Mouse (Mus musculus): ENCODE data around the gene Tmem88b. TPM values are rescaled to one million over a fixed set of nuclear protein-coding genes. Genes with fewer than 3 reads are reported as not detected.

Gene Tmem88b
- total RNA-seq, 2 experiments from 2014 or later, result 0.79 to 0.84 TPM

Small RNA genes lying within 50 kb of the gene (microRNA-seq; reads per million reads assigned to microRNA genes)
- not detected for gene Gm27743

Other genes with a start within 250 kb of the Tmem88b start
- gene Nadk, start 223.5 kb downstream of the Tmem88b start, total RNA-seq (2021), result 100 to 1,000 TPM; 147 to 160 TPM
- gene Slc35e2, start 184.5 kb downstream of the Tmem88b start, total RNA-seq (2021), result 10 to 100 TPM; 30.5 to 32.9 TPM
- 10 to 100 TPM; 53.8 to 55.0 TPM for gene Cdk11b, start 161.0 kb downstream of the Tmem88b start, total RNA-seq (2021)
- not detected for gene Gm10563, start 140.5 kb downstream of the Tmem88b start, total RNA-seq (2021)
- 10 to 100 TPM; 18.8 to 25.4 TPM for gene Mmp23, start 132.5 kb downstream of the Tmem88b start, total RNA-seq (2021)
- 10 to 100 TPM; 41.5 to 44.2 TPM for gene Mib2, start 116.7 kb downstream of the Tmem88b start, total RNA-seq (2021)
- gene Fndc10, start 91.5 kb downstream of the Tmem88b start, total RNA-seq (2021), result 10 to 100 TPM; 54.6 to 60.4 TPM
- 10 to 100 TPM; 88.9 to 96.2 TPM for gene Ssu72, start 81.1 kb downstream of the Tmem88b start, total RNA-seq (2021)
- 1 to 10 TPM; 1.5 to 2.2 TPM for gene Tmem240, start 51.1 kb downstream of the Tmem88b start, total RNA-seq (2021)
- gene Atad3a, start 24.8 kb downstream of the Tmem88b start, total RNA-seq (2021), result 100 to 1,000 TPM in 1 of 2 experiments, 10 to 100 TPM in 1; 99.1 to 102 TPM
- 1 to 10 TPM; 5.7 to 7.4 TPM for gene Vwa1, start 11.2 kb downstream of the Tmem88b start, total RNA-seq (2021)
- not detected for gene Ankrd65, start 4.6 kb upstream of the Tmem88b start, total RNA-seq (2021)
- 100 to 1,000 TPM; 110 to 122 TPM for gene Mrpl20, start 17.0 kb upstream of the Tmem88b start, total RNA-seq (2021)
- 100 to 1,000 TPM; 153 to 155 TPM for gene Ccnl2, start 26.6 kb upstream of the Tmem88b start, total RNA-seq (2021)
- 100 to 1,000 TPM; 123 to 129 TPM for gene Aurkaip1, start 45.4 kb upstream of the Tmem88b start, total RNA-seq (2021)
- 10 to 100 TPM; 86.3 to 93.5 TPM for gene Mxra8, start 53.8 kb upstream of the Tmem88b start, total RNA-seq (2021)
- gene Dvl1, start 61.5 kb upstream of the Tmem88b start, total RNA-seq (2021), result 10 to 100 TPM; 53.5 to 53.8 TPM
- under 1 TPM; 0.85 to 0.92 TPM for gene Tas1r3, start 77.5 kb upstream of the Tmem88b start, total RNA-seq (2021)
- gene Cptp, start 83.6 kb upstream of the Tmem88b start, total RNA-seq (2021), result 10 to 100 TPM; 20.2 to 21.0 TPM
- gene Ints11, start 83.7 kb upstream of the Tmem88b start, total RNA-seq (2021), result 10 to 100 TPM; 31.0 to 31.3 TPM
- gene Pusl1, start 105.9 kb upstream of the Tmem88b start, total RNA-seq (2021), result 10 to 100 TPM; 42.9 to 49.0 TPM
- 10 to 100 TPM; 35.5 to 36.7 TPM for gene Acap3, start 105.9 kb upstream of the Tmem88b start, total RNA-seq (2021)
- 10 to 100 TPM; 91.9 to 94.1 TPM for gene Ube2j2, start 158.0 kb upstream of the Tmem88b start, total RNA-seq (2021)
- 10 to 100 TPM; 75.8 to 79.9 TPM for gene C1qtnf12, start 176.4 kb upstream of the Tmem88b start, total RNA-seq (2021)
- 1 to 10 TPM; 7.2 to 7.7 TPM for gene B3galt6, start 206.8 kb upstream of the Tmem88b start, total RNA-seq (2021)
- gene Sdf4, start 207.0 kb upstream of the Tmem88b start, total RNA-seq (2021), result 100 to 1,000 TPM; 224 to 231 TPM
- gene Tnfrsf4, start 228.0 kb upstream of the Tmem88b start, total RNA-seq (2021), result 1 to 10 TPM; 2.9 to 3.4 TPM
- gene Tnfrsf18, start 240.3 kb upstream of the Tmem88b start, total RNA-seq (2021), result under 1 TPM in 1 of 2 experiments, not detected in 1; 0.39 TPM

Data from adrenal gland, postnatal 4 days (tissue).